Mouse (Mus musculus) liver, embryonic 13.5 days (tissue): Measurements from ENCODE around the gene Aatk. TPM values are rescaled to one million over a fixed set of nuclear protein-coding genes. Genes with fewer than 3 reads are reported as not detected.

ENCODE experiments used
- ATAC-seq: fragments of 200-750 bp; cut with Nextera tagmentation; 2 replicates; pipeline ENCODE4 v1.8.0; 2017; ENCODE audit warnings: low read depth, mild to moderate bottlenecking, moderate number of reproducible peaks, moderate library complexity
- DNase-seq: peaks from one replicate; pipeline ENCODE4 v3.0.0; 2022
- H3K27ac ChIP-seq: fragments of 300-500 bp; sonication (generic); 2 replicates; pipeline ENCODE4 v1.5.1; 2015; ENCODE audit warnings: moderate library complexity, mild to moderate bottlenecking, inconsistent platforms
- H3K27me3 ChIP-seq: fragments of 300-500 bp; sonication (generic); 2 replicates; pipeline ENCODE4 v1.6.1; 2015; ENCODE audit warnings: mild to moderate bottlenecking, inconsistent platforms
- H3K36me3 ChIP-seq: fragments of 300-500 bp; sonication (generic); 2 replicates; pipeline ENCODE4 v1.6.1; 2015; ENCODE audit warnings: mild to moderate bottlenecking, inconsistent platforms
- H3K4me1 ChIP-seq: fragments of 300-500 bp; sonication (generic); replicated peaks from 2 replicates; pipeline ENCODE4 v1.6.1; 2015; ENCODE audit warnings: inconsistent platforms
- H3K4me2 ChIP-seq: fragments of 300-500 bp; sonication (generic); 2 replicates; pipeline ENCODE4 v1.6.1; 2015; ENCODE audit warnings: inconsistent platforms, mild to moderate bottlenecking, moderate library complexity
- H3K4me3 ChIP-seq: fragments of 300-500 bp; sonication (generic); replicated peaks from 2 replicates; pipeline ENCODE4 v1.5.1; 2015; ENCODE audit warnings: mild to moderate bottlenecking, inconsistent platforms
- H3K9ac ChIP-seq: fragments of 300-500 bp; sonication (generic); 2 replicates; pipeline ENCODE4 v1.6.1; 2015; ENCODE audit warnings: mild to moderate bottlenecking, inconsistent platforms
- H3K9me3 ChIP-seq: fragments of 300-500 bp; sonication (generic); replicated peaks from 2 replicates; pipeline ENCODE4 v1.6.1; 2016; ENCODE audit warnings: inconsistent platforms
- WGBS: fragments of 180-500 bp; shearing (Covaris S2); methylation state at CpG from one replicate; pipeline ENCODE4 v1.1.7; 2015; ENCODE audit not compliant: insufficient replicate concordance; 5-methylcytosine and 5-hydroxymethylcytosine counted together
- polyA plus RNA-seq: library from polyadenylated mRNA; unstranded; fragments of >200 nt; fragmentation: Nextera tagmentation; extraction: Ambion mirVana; gene quantifications from 2 replicates; pipeline ENCODE4 v1.2.1, GENCODE M21; 2015

Aatk gene
- polyA plus RNA-seq, 1 experiment from 2014 or later: 0.32 TPM

GRCm38 (mm10) chr11:120034762-120035161, 12.2 kb downstream of the Aatk start:
- peaks cover 18% of the 10 kb centered on the region for H3K4me1 ChIP-seq
- no peak for ATAC-seq
- H3K27me3 ChIP-seq: no peaks in the 10 kb centered on the region
- no peak overlapping the region for H3K4me3 ChIP-seq
- WGBS: 29% methylated on average over 5 of the region's 5 CpGs
- DNase-seq: no peak
- H3K27ac ChIP-seq: no peak overlapping the region
- H3K36me3 ChIP-seq: no peaks in the 10 kb centered on the region
- H3K9me3 ChIP-seq: no peaks in the 10 kb centered on the region
- no peak overlapping the region for H3K9ac ChIP-seq
- H3K4me2 ChIP-seq: no peak overlapping the region

DNA sequence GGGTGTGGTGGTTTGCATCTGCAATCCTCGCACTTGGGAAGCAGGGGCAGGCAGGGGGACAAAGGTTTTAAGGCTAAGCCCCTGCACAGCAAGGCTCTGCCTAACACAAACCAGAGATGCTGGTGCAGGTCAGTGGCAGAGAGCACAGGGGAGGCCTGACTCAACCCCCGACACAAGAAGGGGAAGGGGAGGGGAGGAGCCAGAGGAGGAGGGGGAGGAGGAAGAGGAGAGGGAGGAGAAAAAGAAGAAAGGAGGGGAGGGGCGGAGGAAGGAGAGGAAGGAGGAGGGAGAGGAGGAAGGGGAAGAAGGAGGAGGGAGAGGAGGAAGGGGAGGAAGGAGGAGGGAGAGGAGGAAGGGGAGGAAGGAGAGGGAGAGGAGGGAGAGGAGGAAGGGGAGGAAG, 12.7 kb downstream of the Aatk start:
- Histone ChIP-seq H3K4me1 (peaks cover 16% of the 10 kb centered on the region), H3K9ac (no peak overlapping the region), H3K36me3 (no peaks in the 10 kb centered on the region), H3K27ac (no peak overlapping the region), H3K9me3 (no peaks in the 10 kb centered on the region), H3K27me3 (no peaks in the 10 kb centered on the region), H3K4me3 (no peak overlapping the region), H3K4me2 (no peak overlapping the region)
- WGBS: 32% methylated on average over 3 of the region's 3 CpGs
- DNase-seq: no peak
- no peak for ATAC-seq

DNA sequence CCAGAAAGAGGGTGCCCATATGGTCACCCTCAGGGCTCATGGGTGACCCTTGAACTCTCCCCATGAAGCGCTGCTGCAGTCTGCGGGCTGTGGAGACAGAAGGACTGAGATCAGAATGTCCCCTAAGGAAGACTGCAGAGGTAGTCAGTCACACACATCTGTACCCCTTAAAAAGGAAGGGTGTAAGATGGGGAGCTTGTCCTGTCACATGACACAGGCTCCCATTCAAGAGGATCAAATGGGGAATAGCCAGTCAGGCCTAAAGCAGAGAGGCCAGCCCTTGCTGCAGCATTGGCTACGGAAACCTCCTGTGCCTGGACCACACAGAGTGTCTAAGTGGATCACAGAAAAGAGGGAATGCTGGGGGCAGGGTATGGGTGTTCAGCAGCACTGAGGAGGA, 13.5 kb downstream of the Aatk start:
- ATAC-seq: no peak
- Histone ChIP-seq H3K9ac (no peak overlapping the region), H3K27ac (no peak overlapping the region), H3K9me3 (no peaks in the 10 kb centered on the region), H3K4me1 (peaks cover 16% of the 10 kb centered on the region), H3K36me3 (no peaks in the 10 kb centered on the region), H3K4me3 (no peak overlapping the region), H3K4me2 (no peak overlapping the region), H3K27me3 (no peaks in the 10 kb centered on the region)
- no peak for DNase-seq
- 77% methylated on average over 3 of the region's 3 CpGs for WGBS

- no peak for DNase-seq
- no peak overlapping the region for H3K9ac ChIP-seq
- H3K4me2 ChIP-seq: no peak overlapping the region
- H3K4me1 ChIP-seq: peaks cover 21% of the 10 kb centered on the region
- H3K27ac ChIP-seq: no peak overlapping the region
- H3K4me3 ChIP-seq: no peak overlapping the region
- no peaks in the 10 kb centered on the region for H3K36me3 ChIP-seq
- no peaks in the 10 kb centered on the region for H3K27me3 ChIP-seq
- 54% methylated on average over 8 of the region's 8 CpGs for WGBS
- ATAC-seq: no peak
- no peaks in the 10 kb centered on the region for H3K9me3 ChIP-seq
Observed at GRCm38 (mm10) chr11:120032052-120032451, 14.9 kb downstream of the Aatk start.

GRCm38 (mm10) chr11:120030145-120030901, 16.6 kb downstream of the Aatk start:
- Histone ChIP-seq H3K4me1 (peaks cover 19% of the 10 kb centered on the region), H3K27ac (no peak overlapping the region), H3K4me3 (no peak overlapping the region), H3K9ac (no peak overlapping the region), H3K27me3 (no peaks in the 10 kb centered on the region), H3K4me2 (no peak overlapping the region), H3K36me3 (no peaks in the 10 kb centered on the region), H3K9me3 (no peaks in the 10 kb centered on the region)
- no peak; the same call in 1 of the 2 replicates for ATAC-seq
- WGBS: 30% methylated on average over 10 of the region's 10 CpGs
- no peak for DNase-seq

- H3K9me3 ChIP-seq: no peaks in the 10 kb centered on the region
- H3K27ac ChIP-seq: no peak overlapping the region
- no peaks in the 10 kb centered on the region for H3K36me3 ChIP-seq
- peaks cover 15% of the 10 kb centered on the region for H3K4me1 ChIP-seq
- 54% methylated on average over 9 of the region's 9 CpGs for WGBS
- H3K27me3 ChIP-seq: no peaks in the 10 kb centered on the region
- no peak overlapping the region for H3K4me2 ChIP-seq
- ATAC-seq (no peak), DNase-seq (no peak)
- no peak overlapping the region for H3K4me3 ChIP-seq
- H3K9ac ChIP-seq: no peak overlapping the region
Observed at GRCm38 (mm10) chr11:120029431-120030144, 17.4 kb downstream of the Aatk start.

GRCm38 (mm10) chr11:120028319-120029092, 18.5 kb downstream of the Aatk start:
- Histone ChIP-seq H3K27ac (peak overlapping the region; percentile 23), H3K4me3 (no peak overlapping the region), H3K36me3 (no peaks in the 10 kb centered on the region), H3K9me3 (no peaks in the 10 kb centered on the region), H3K4me1 (peaks cover 15% of the 10 kb centered on the region), H3K9ac (no peak overlapping the region), H3K4me2 (no peak overlapping the region), H3K27me3 (no peaks in the 10 kb centered on the region)
- ATAC-seq (peak; percentile 57), DNase-seq (no peak)
- 73% methylated on average over 18 of the region's 18 CpGs for WGBS

- H3K4me1 ChIP-seq: peaks cover 15% of the 10 kb centered on the region
- no peaks in the 10 kb centered on the region for H3K9me3 ChIP-seq
- H3K36me3 ChIP-seq: no peaks in the 10 kb centered on the region
- no peak overlapping the region for H3K4me3 ChIP-seq
- H3K27ac ChIP-seq: no peak overlapping the region
- H3K27me3 ChIP-seq: no peaks in the 10 kb centered on the region
- DNase-seq: no peak
- no peak overlapping the region for H3K4me2 ChIP-seq
- no peak overlapping the region for H3K9ac ChIP-seq
- no peak for ATAC-seq
- 65% methylated on average over 3 of the region's 3 CpGs for WGBS
Observed at GRCm38 (mm10) chr11:120026941-120027340, 20.0 kb downstream of the Aatk start.

DNA sequence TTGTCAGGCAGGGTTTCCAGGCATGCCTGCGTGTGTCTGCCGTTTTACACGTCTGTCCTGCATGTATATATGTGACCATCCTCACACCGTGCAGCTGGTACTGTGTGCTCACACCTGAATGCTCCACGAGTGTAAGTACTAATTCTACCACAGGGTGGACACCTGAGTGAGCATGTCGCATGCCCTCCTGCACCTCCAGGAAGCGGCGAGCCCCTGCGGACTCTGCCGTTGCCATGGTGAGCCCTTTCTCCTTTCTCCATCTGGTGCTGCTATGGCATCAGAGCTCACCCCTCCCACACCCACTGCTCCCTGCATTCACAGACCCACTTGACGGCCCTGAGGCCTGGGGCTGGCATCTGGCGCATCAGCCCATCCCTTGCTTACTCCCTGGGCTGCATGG, 24.1 kb downstream of the Aatk start:
- Histone ChIP-seq H3K9me3 (no peaks in the 10 kb centered on the region), H3K9ac (no peak overlapping the region), H3K27me3 (no peaks in the 10 kb centered on the region), H3K4me2 (no peak overlapping the region), H3K27ac (no peak overlapping the region), H3K36me3 (no peaks in the 10 kb centered on the region), H3K4me1 (no peaks in the 10 kb centered on the region; the same call in 1 of the 2 replicates), H3K4me3 (no peak overlapping the region)
- no peak for ATAC-seq
- WGBS: 66% methylated on average over 12 of the region's 12 CpGs
- no peak for DNase-seq

DNA sequence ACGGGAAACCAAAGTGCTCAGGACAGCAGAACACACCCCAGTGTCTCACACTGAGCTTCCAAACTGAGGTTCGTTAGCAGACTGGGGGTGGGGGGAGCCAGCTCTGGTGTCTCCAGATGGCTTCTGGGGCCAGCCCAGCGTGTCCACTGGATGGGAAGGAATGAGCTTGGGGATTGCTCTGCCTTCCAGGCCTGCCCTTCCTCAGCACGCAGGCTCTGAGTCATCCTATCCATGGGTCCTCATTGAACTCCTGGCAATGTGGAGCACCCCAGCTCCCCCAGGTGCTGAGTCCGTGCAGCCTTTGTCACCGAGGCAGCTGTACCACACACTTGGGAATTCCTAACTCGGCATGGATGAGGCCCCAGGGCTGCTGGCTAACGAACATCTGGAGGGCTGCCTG, 24.8 kb downstream of the Aatk start:
- no peak overlapping the region for H3K27ac ChIP-seq
- no peak overlapping the region for H3K9ac ChIP-seq
- DNase-seq (no peak), ATAC-seq (no peak)
- 68% methylated on average over 8 of the region's 8 CpGs for WGBS
- no peaks in the 10 kb centered on the region for H3K36me3 ChIP-seq
- H3K9me3 ChIP-seq: no peaks in the 10 kb centered on the region
- no peaks in the 10 kb centered on the region for H3K27me3 ChIP-seq
- H3K4me3 ChIP-seq: no peak overlapping the region
- H3K4me2 ChIP-seq: no peak overlapping the region
- H3K4me1 ChIP-seq: no peaks in the 10 kb centered on the region

DNA sequence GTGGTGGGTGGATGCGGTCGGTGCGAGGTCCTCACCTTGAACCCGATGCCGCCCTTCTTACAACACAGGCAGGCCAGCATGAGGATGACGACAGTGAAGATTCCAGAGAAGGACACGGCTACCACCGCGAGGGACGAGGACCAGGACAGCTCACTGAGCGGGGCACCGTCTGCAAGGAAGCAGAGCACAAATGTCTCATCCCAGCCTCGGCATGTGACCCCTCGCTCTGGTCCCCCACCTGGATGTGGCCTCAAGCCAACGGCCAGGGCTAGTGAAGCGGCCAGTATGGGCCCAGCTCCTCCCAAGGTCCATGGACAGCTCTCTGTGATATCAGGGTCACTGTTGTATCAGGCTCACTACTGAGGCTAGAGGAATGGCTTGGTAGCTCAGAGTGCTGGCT, 25.6 kb downstream of the Aatk start:
- Histone ChIP-seq H3K36me3 (no peaks in the 10 kb centered on the region), H3K4me1 (no peaks in the 10 kb centered on the region), H3K27me3 (no peaks in the 10 kb centered on the region), H3K4me2 (no peak overlapping the region), H3K9me3 (no peaks in the 10 kb centered on the region), H3K9ac (no peak overlapping the region), H3K27ac (no peak overlapping the region), H3K4me3 (no peak overlapping the region)
- WGBS: 85% methylated on average over 16 of the region's 16 CpGs
- ATAC-seq: no peak
- no peak for DNase-seq
